Mouse (Mus musculus) midbrain, embryonic 13.5 days (tissue): ENCODE results near the gene Nrg4. TPM values are rescaled to one million over a fixed set of nuclear protein-coding genes. Genes with fewer than 3 reads are reported as not detected.
"Not testable (repeated sequence)": the region's sequence is repeated elsewhere in the genome, so short reads cannot be mapped to it uniquely, and the experiment has no call there.

ENCODE experiments used
- ATAC-seq: fragments of 200-750 bp; cut with Nextera tagmentation; 2 replicates; pipeline ENCODE4 v1.8.0; 2017; ENCODE audit warnings: mild to moderate bottlenecking, moderate TSS enrichment, moderate library complexity
- H3K27ac ChIP-seq: fragments of 300-500 bp; sonication (generic); 2 replicates; pipeline ENCODE4 v1.5.1; 2015; ENCODE audit warnings: inconsistent platforms, mild to moderate bottlenecking, moderate library complexity
- H3K27me3 ChIP-seq: fragments of 300-500 bp; sonication (generic); 2 replicates; pipeline ENCODE4 v1.6.1; 2015; ENCODE audit warnings: mild to moderate bottlenecking, inconsistent platforms
- H3K36me3 ChIP-seq: fragments of 300-500 bp; sonication (generic); 2 replicates; pipeline ENCODE4 v1.6.1; 2015; ENCODE audit warnings: mild to moderate bottlenecking, inconsistent platforms
- H3K4me1 ChIP-seq: fragments of 300-500 bp; sonication (generic); replicated peaks from 2 replicates; pipeline ENCODE4 v1.6.1; 2015; ENCODE audit warnings: inconsistent platforms
- H3K4me2 ChIP-seq: fragments of 300-500 bp; sonication (generic); replicated peaks from 2 replicates; pipeline ENCODE4 v1.6.1; 2015; ENCODE audit warnings: moderate library complexity, mild to moderate bottlenecking, inconsistent platforms
- H3K4me3 ChIP-seq: fragments of 300-500 bp; sonication (generic); replicated peaks from 2 replicates; pipeline ENCODE4 v1.5.1; 2015; ENCODE audit warnings: mild to moderate bottlenecking, inconsistent platforms
- H3K9ac ChIP-seq: fragments of 300-500 bp; sonication (generic); replicated peaks from 2 replicates; pipeline ENCODE4 v1.6.1; 2015; ENCODE audit warnings: mild to moderate bottlenecking, inconsistent platforms
- H3K9me3 ChIP-seq: fragments of 300-500 bp; sonication (generic); 2 replicates; pipeline ENCODE4 v1.6.1; 2016; ENCODE audit warnings: mild to moderate bottlenecking, inconsistent platforms
- WGBS: fragments of 180-500 bp; shearing (Covaris S2); methylation state at CpG from one replicate; pipeline ENCODE4 v1.1.7; 2015; 5-methylcytosine and 5-hydroxymethylcytosine counted together
- polyA plus RNA-seq: library from polyadenylated mRNA; unstranded; fragments of >200 nt; fragmentation: Nextera tagmentation; extraction: Ambion mirVana; gene quantifications from 2 replicates; pipeline ENCODE4 v1.2.1, GENCODE M21; 2015

The Nrg4 gene
- polyA plus RNA-seq, 1 experiment from 2014 or later: 1.9 TPM

GRCm38 (mm10) chr9:55244079-55244478, 82.6 kb downstream of the Nrg4 start:
- H3K27ac ChIP-seq: no peak overlapping the region
- H3K27me3 ChIP-seq: no peaks in the 10 kb centered on the region
- no peak overlapping the region for H3K4me3 ChIP-seq
- H3K4me2 ChIP-seq: no peak overlapping the region
- H3K9ac ChIP-seq: no peak overlapping the region
- no peak for ATAC-seq
- no peaks in the 10 kb centered on the region for H3K36me3 ChIP-seq
- H3K4me1 ChIP-seq: no peaks in the 10 kb centered on the region
- no peaks in the 10 kb centered on the region for H3K9me3 ChIP-seq
- 83% methylated on average over 3 of the region's 3 CpGs for WGBS

- no peak for ATAC-seq
- no peaks in the 10 kb centered on the region for H3K9me3 ChIP-seq
- WGBS: 85% methylated on average over 3 of the region's 3 CpGs
Observed at GRCm38 (mm10) chr9:55243280-55243679, 83.4 kb downstream of the Nrg4 start.

GRCm38 (mm10) chr9:55241863-55242685, 84.6 kb downstream of the Nrg4 start:
- no peaks in the 10 kb centered on the region for H3K4me1 ChIP-seq
- no peaks in the 10 kb centered on the region for H3K36me3 ChIP-seq
- WGBS: 32% methylated on average over 24 of the region's 24 CpGs
- H3K9me3 ChIP-seq: no peaks in the 10 kb centered on the region
- peak overlapping the region; percentile 25; the same call in 1 of the 2 replicates for H3K4me3 ChIP-seq
- no peak overlapping the region; the same call in 1 of the 2 replicates for H3K9ac ChIP-seq
- peak overlapping the region; percentile 50 for H3K4me2 ChIP-seq
- ATAC-seq: no peak
- no peaks in the 10 kb centered on the region for H3K27me3 ChIP-seq
- H3K27ac ChIP-seq: no peak overlapping the region

More at GRCm38 (mm10) chr9:55243280-55243679, 83.4 kb downstream of the Nrg4 start:
- Histone ChIP-seq H3K27me3 (no peaks in the 10 kb centered on the region), H3K4me2 (no peak overlapping the region), H3K4me3 (no peak overlapping the region), H3K36me3 (no peaks in the 10 kb centered on the region), H3K27ac (no peak overlapping the region), H3K9ac (no peak overlapping the region), H3K4me1 (no peaks in the 10 kb centered on the region)

- Histone ChIP-seq H3K36me3 (no peaks in the 10 kb centered on the region), H3K9me3 (no peaks in the 10 kb centered on the region), H3K27ac (no peak overlapping the region), H3K9ac (no peak overlapping the region), H3K4me3 (no peak overlapping the region), H3K4me2 (no peak overlapping the region), H3K4me1 (no peaks in the 10 kb centered on the region), H3K27me3 (no peaks in the 10 kb centered on the region)
- no peak for ATAC-seq
- 84% methylated on average over 5 of the region's 5 CpGs for WGBS
Observed at GRCm38 (mm10) chr9:55240852-55241251, 85.8 kb downstream of the Nrg4 start.

GRCm38 (mm10) chr9:55236235-55237165, 90.1 kb downstream of the Nrg4 start:
- Histone ChIP-seq H3K27me3 (no peaks in the 10 kb centered on the region), H3K4me3 (no peak overlapping the region), H3K27ac (no peak overlapping the region), H3K9me3 (no peaks in the 10 kb centered on the region), H3K9ac (no peak overlapping the region), H3K4me1 (no peaks in the 10 kb centered on the region), H3K36me3 (no peaks in the 10 kb centered on the region), H3K4me2 (no peak overlapping the region)
- no peak for ATAC-seq
- WGBS: 78% methylated on average over 13 of the region's 13 CpGs

GRCm38 (mm10) chr9:55233076-55233475, 93.6 kb downstream of the Nrg4 start:
- H3K27me3 ChIP-seq, H3K4me1 ChIP-seq, H3K9me3 ChIP-seq, H3K4me2 ChIP-seq, ATAC-seq, H3K36me3 ChIP-seq, H3K27ac ChIP-seq, H3K4me3 ChIP-seq, H3K9ac ChIP-seq: not testable (repeated sequence)
- 80% methylated on average over 11 of the region's 11 CpGs for WGBS

GRCm38 (mm10) chr9:55232586-55232985, 94.1 kb downstream of the Nrg4 start:
- no peak for ATAC-seq
- H3K9ac ChIP-seq: no peak overlapping the region
- 88% methylated on average over 7 of the region's 7 CpGs for WGBS

GRCm38 (mm10) chr9:55232110-55232509, 94.5 kb downstream of the Nrg4 start:
- WGBS: 91% methylated on average over 5 of the region's 5 CpGs
- H3K27ac ChIP-seq: no peak overlapping the region
- no peak for ATAC-seq

More at GRCm38 (mm10) chr9:55232586-55232985, 94.1 kb downstream of the Nrg4 start:
- Histone ChIP-seq H3K4me2 (no peak overlapping the region), H3K27ac (no peak overlapping the region), H3K27me3 (no peaks in the 10 kb centered on the region), H3K4me3 (no peak overlapping the region), H3K9me3 (no peaks in the 10 kb centered on the region), H3K4me1 (no peaks in the 10 kb centered on the region), H3K36me3 (no peaks in the 10 kb centered on the region)

GRCm38 (mm10) chr9:55231544-55231943, 95.1 kb downstream of the Nrg4 start:
- H3K27me3 ChIP-seq: no peaks in the 10 kb centered on the region
- no peaks in the 10 kb centered on the region; the same call in 1 of the 2 replicates for H3K36me3 ChIP-seq
- H3K4me2 ChIP-seq: no peak overlapping the region
- H3K27ac ChIP-seq: no peak overlapping the region
- H3K9me3 ChIP-seq: no peaks in the 10 kb centered on the region
- H3K4me1 ChIP-seq: no peaks in the 10 kb centered on the region
- H3K4me3 ChIP-seq: no peak overlapping the region
- 75% methylated on average over 6 of the region's 6 CpGs for WGBS
- no peak for ATAC-seq
- no peak overlapping the region for H3K9ac ChIP-seq

More at GRCm38 (mm10) chr9:55232110-55232509, 94.5 kb downstream of the Nrg4 start:
- H3K9me3 ChIP-seq: no peaks in the 10 kb centered on the region
- H3K9ac ChIP-seq: no peak overlapping the region
- H3K4me2 ChIP-seq: no peak overlapping the region
- no peaks in the 10 kb centered on the region for H3K4me1 ChIP-seq
- no peak overlapping the region for H3K4me3 ChIP-seq
- H3K27me3 ChIP-seq: no peaks in the 10 kb centered on the region
- no peaks in the 10 kb centered on the region for H3K36me3 ChIP-seq

GRCm38 (mm10) chr9:55229010-55229409, 97.6 kb downstream of the Nrg4 start:
- Histone ChIP-seq H3K9me3 (no peaks in the 10 kb centered on the region), H3K4me2 (no peak overlapping the region), H3K9ac (no peak overlapping the region), H3K27me3 (no peaks in the 10 kb centered on the region), H3K4me1 (no peaks in the 10 kb centered on the region), H3K36me3 (peaks cover 18% of the 10 kb centered on the region), H3K27ac (no peak overlapping the region), H3K4me3 (no peak overlapping the region)
- ATAC-seq: no peak
- WGBS: 78% methylated on average over 10 of the region's 10 CpGs

GRCm38 (mm10) chr9:55228149-55228548, 98.5 kb downstream of the Nrg4 start:
- no peak for ATAC-seq
- Histone ChIP-seq H3K27ac (no peak overlapping the region), H3K4me3 (no peak overlapping the region), H3K4me1 (no peaks in the 10 kb centered on the region), H3K27me3 (no peaks in the 10 kb centered on the region), H3K9ac (no peak overlapping the region), H3K36me3 (peaks cover 26% of the 10 kb centered on the region), H3K4me2 (no peak overlapping the region), H3K9me3 (no peaks in the 10 kb centered on the region)
- 90% methylated on average over 4 of the region's 4 CpGs for WGBS

GRCm38 (mm10) chr9:55226251-55226650, 100.4 kb downstream of the Nrg4 start:
- Histone ChIP-seq H3K27ac (no peak overlapping the region), H3K4me1 (no peaks in the 10 kb centered on the region), H3K4me2 (no peak overlapping the region), H3K36me3 (peaks cover 45% of the 10 kb centered on the region), H3K4me3 (no peak overlapping the region), H3K27me3 (no peaks in the 10 kb centered on the region), H3K9me3 (no peaks in the 10 kb centered on the region), H3K9ac (no peak overlapping the region)
- no peak for ATAC-seq
- 75% methylated on average over 3 of the region's 3 CpGs for WGBS
